Mouse (Mus musculus) T-helper 17 cell (primary cell): ENCODE data around the gene Nme8.

Experiments used
- in situ Hi-C, 2 experiments: fragments of 300-600 bp; cut with MboI, MseI; formaldehyde crosslinking; loops; 1 replicate in 1 of 2; 2 replicates in 1 of 2; pipeline ENCODE4 v1.15.1; 2025; ENCODE audit warnings: high pct_unique_total_duplicates in 2 of 2

The Nme8 gene

GRCm38 (mm10) chr13:19602531-19602930 is 95.1 kb downstream of the Nme8 start:
- in situ Hi-C loops = no loop called here

GRCm38 (mm10) chr13:19599242-19599641 is 98.4 kb downstream of the Nme8 start:
- in situ Hi-C loops = no loop called here

GRCm38 (mm10) chr13:19595141-19595540 is 102.5 kb downstream of the Nme8 start:
- in situ Hi-C loops = no loop called here
